Mouse (Mus musculus) liver, embryonic 12.5 days (tissue): ENCODE data around the gene Olfr688. TPM values are rescaled to one million over a fixed set of nuclear protein-coding genes. Genes with fewer than 3 reads are reported as not detected.

Experiments used
- ATAC-seq: fragments of 200-750 bp; cut with Nextera tagmentation; 2 replicates; pipeline ENCODE4 v1.8.0; 2017; ENCODE audit warnings: moderate number of reproducible peaks, mild to moderate bottlenecking, moderate library complexity
- H3K27ac ChIP-seq: fragments of 300-500 bp; sonication (generic); 2 replicates; pipeline ENCODE4 v1.5.1; 2016; ENCODE audit warnings: mild to moderate bottlenecking
- H3K27me3 ChIP-seq: fragments of 300-500 bp; sonication (generic); replicated peaks from 2 replicates; pipeline ENCODE4 v1.6.1; 2016; ENCODE audit warnings: mild to moderate bottlenecking, moderate library complexity
- H3K36me3 ChIP-seq: fragments of 300-500 bp; sonication (generic); 2 replicates; pipeline ENCODE4 v1.6.1; 2016; ENCODE audit warnings: mild to moderate bottlenecking, moderate library complexity
- H3K4me1 ChIP-seq: fragments of 300-500 bp; sonication (generic); 2 replicates; pipeline ENCODE4 v1.6.1; 2016
- H3K4me2 ChIP-seq: fragments of 300-500 bp; sonication (generic); 2 replicates; pipeline ENCODE4 v1.6.1; 2016; ENCODE audit warnings: mild to moderate bottlenecking, moderate library complexity
- H3K4me3 ChIP-seq: fragments of 300-500 bp; sonication (generic); 2 replicates; pipeline ENCODE4 v1.5.1; 2016; ENCODE audit warnings: mild to moderate bottlenecking, moderate library complexity
- H3K9ac ChIP-seq: fragments of 300-500 bp; sonication (generic); 2 replicates; pipeline ENCODE4 v1.6.1; 2016; ENCODE audit warnings: mild to moderate bottlenecking, moderate library complexity
- H3K9me3 ChIP-seq: fragments of 300-500 bp; sonication (generic); replicated peaks from 2 replicates; pipeline ENCODE4 v1.6.1; 2016; ENCODE audit warnings: mild to moderate bottlenecking, moderate library complexity
- WGBS: fragments of 180-500 bp; shearing (Covaris S2); methylation state at CpG from one replicate; pipeline ENCODE4 v1.1.7; 2016; ENCODE audit not compliant: insufficient replicate concordance; 5-methylcytosine and 5-hydroxymethylcytosine counted together
- polyA plus RNA-seq: library from polyadenylated mRNA; unstranded; fragments of >200 nt; fragmentation: Nextera tagmentation; extraction: Ambion mirVana; gene quantifications from 2 replicates; pipeline ENCODE4 v1.2.1, GENCODE M21; 2016

Gene Olfr688
- polyA plus RNA-seq = not detected in 2 replicates

- Histone ChIP-seq H3K4me2 (no peak within 1 kb of the TSS), H3K27ac (no peak within 1 kb of the TSS), H3K36me3 (no peaks in the 10 kb centered on the region), H3K9ac (no peak within 1 kb of the TSS), H3K9me3 (no peaks in the 10 kb centered on the region), H3K4me3 (no peak within 1 kb of the TSS), H3K4me1 (no peaks in the 10 kb centered on the region), H3K27me3 (no peaks in the 10 kb centered on the region)
- no peak for ATAC-seq
- WGBS = 58% methylated on average over 6 of the region's 6 CpGs
Measured at GRCm38 (mm10) chr7:105287795-105288194, at the start of gene Olfr688. TSS of gene Olfr688 (plus strand) at chr7:105288095.

- Histone ChIP-seq H3K9me3 (no peaks in the 10 kb centered on the region), H3K36me3 (no peaks in the 10 kb centered on the region), H3K27me3 (no peaks in the 10 kb centered on the region), H3K4me2 (no peak overlapping the region), H3K27ac (no peak overlapping the region), H3K9ac (no peak overlapping the region), H3K4me1 (no peaks in the 10 kb centered on the region), H3K4me3 (no peak overlapping the region)
- WGBS = 63% methylated on average over 3 of the region's 3 CpGs
- no peak for ATAC-seq
Measured at GRCm38 (mm10) chr7:105247671-105248070, 40.2 kb upstream of the Olfr688 start.

- ATAC-seq = no peak
- Histone ChIP-seq H3K4me2 (no peak overlapping the region), H3K36me3 (no peaks in the 10 kb centered on the region), H3K27ac (no peak overlapping the region), H3K4me1 (no peaks in the 10 kb centered on the region), H3K9me3 (no peaks in the 10 kb centered on the region), H3K9ac (no peak overlapping the region), H3K27me3 (no peaks in the 10 kb centered on the region), H3K4me3 (no peak overlapping the region)
- 28% methylated on average over 1 of the region's 1 CpGs for WGBS
Measured at GRCm38 (mm10) chr7:105248197-105248596, 39.7 kb upstream of the Olfr688 start.

- no peak overlapping the region for H3K27ac ChIP-seq
- no peaks in the 10 kb centered on the region for H3K36me3 ChIP-seq
- H3K4me3 ChIP-seq = no peak overlapping the region
- H3K9ac ChIP-seq = no peak overlapping the region
- ATAC-seq = no peak
- H3K27me3 ChIP-seq = no peaks in the 10 kb centered on the region
- H3K9me3 ChIP-seq = no peaks in the 10 kb centered on the region
- no peak overlapping the region for H3K4me2 ChIP-seq
- 45% methylated on average over 5 of the region's 5 CpGs for WGBS
- no peaks in the 10 kb centered on the region for H3K4me1 ChIP-seq
Measured at GRCm38 (mm10) chr7:105256656-105257055, 31.2 kb upstream of the Olfr688 start.

- H3K27me3 ChIP-seq = no peaks in the 10 kb centered on the region
- no peak overlapping the region for H3K27ac ChIP-seq
- ATAC-seq = no peak
- H3K9ac ChIP-seq = no peak overlapping the region
- no peaks in the 10 kb centered on the region for H3K36me3 ChIP-seq
- no peaks in the 10 kb centered on the region for H3K9me3 ChIP-seq
- WGBS = 62% methylated on average over 7 of the region's 7 CpGs
- H3K4me2 ChIP-seq = no peak overlapping the region
- no peak overlapping the region for H3K4me3 ChIP-seq
- no peaks in the 10 kb centered on the region for H3K4me1 ChIP-seq
Measured at GRCm38 (mm10) chr7:105272426-105272825, 15.5 kb upstream of the Olfr688 start.

GRCm38 (mm10) chr7:105290051-105290450 lies 2.2 kb downstream of the Olfr688 start:
- Histone ChIP-seq H3K27ac (no peak overlapping the region), H3K36me3 (no peaks in the 10 kb centered on the region), H3K9me3 (no peaks in the 10 kb centered on the region), H3K4me3 (no peak overlapping the region), H3K27me3 (no peaks in the 10 kb centered on the region), H3K4me1 (no peaks in the 10 kb centered on the region), H3K4me2 (no peak overlapping the region), H3K9ac (no peak overlapping the region)
- no peak for ATAC-seq

- ATAC-seq = no peak
- no peaks in the 10 kb centered on the region for H3K4me1 ChIP-seq
- no peaks in the 10 kb centered on the region for H3K9me3 ChIP-seq
- H3K36me3 ChIP-seq = no peaks in the 10 kb centered on the region
- H3K4me2 ChIP-seq = no peak within 1 kb of the TSS
- 67% methylated on average over 1 of the region's 1 CpGs for WGBS
- no peak within 1 kb of the TSS for H3K9ac ChIP-seq
- H3K4me3 ChIP-seq = no peak within 1 kb of the TSS
- H3K27me3 ChIP-seq = no peaks in the 10 kb centered on the region
- H3K27ac ChIP-seq = no peak within 1 kb of the TSS
Measured at GRCm38 (mm10) chr7:105310865-105311264, 23.0 kb downstream of the Olfr688 start, which contains the start of gene Olfr689. TSS of gene Olfr689 (plus strand) at chr7:105311165.

- ATAC-seq = no peak
- H3K27ac ChIP-seq = no peak overlapping the region
- no peak overlapping the region for H3K4me2 ChIP-seq
- no peaks in the 10 kb centered on the region for H3K9me3 ChIP-seq
- no peaks in the 10 kb centered on the region for H3K36me3 ChIP-seq
- H3K4me3 ChIP-seq = no peak overlapping the region
- no peaks in the 10 kb centered on the region for H3K4me1 ChIP-seq
- no peak overlapping the region for H3K9ac ChIP-seq
- 49% methylated on average over 2 of the region's 2 CpGs for WGBS
- H3K27me3 ChIP-seq = no peaks in the 10 kb centered on the region
Measured at GRCm38 (mm10) chr7:105325302-105325701, 37.4 kb downstream of the Olfr688 start.

- no peak within 1 kb of the TSS for H3K4me2 ChIP-seq
- ATAC-seq = no peak
- 73% methylated on average over 1 of the region's 1 CpGs for WGBS
- H3K27ac ChIP-seq = no peak within 1 kb of the TSS
- H3K9ac ChIP-seq = no peak within 1 kb of the TSS
- no peak within 1 kb of the TSS for H3K4me3 ChIP-seq
- H3K9me3 ChIP-seq = no peaks in the 10 kb centered on the region
- no peaks in the 10 kb centered on the region for H3K27me3 ChIP-seq
- no peaks in the 10 kb centered on the region for H3K36me3 ChIP-seq
- no peaks in the 10 kb centered on the region for H3K4me1 ChIP-seq
Measured at GRCm38 (mm10) chr7:105334004-105334403, 46.1 kb downstream of the Olfr688 start, which contains the start of gene Olfr690. TSS of gene Olfr690 (minus strand) at chr7:105334104.

Other genes with a start within 250 kb of the Olfr688 start
- not detected in 2 replicates for gene Olfr677, start 236.7 kb upstream of the Olfr688 start, polyA plus RNA-seq
- not detected in 2 replicates for gene Olfr678, start 223.6 kb upstream of the Olfr688 start, polyA plus RNA-seq
- gene Olfr679, start 206.9 kb upstream of the Olfr688 start, polyA plus RNA-seq = not detected in 2 replicates
- gene Olfr680-ps1, start 195.3 kb upstream of the Olfr688 start, polyA plus RNA-seq = not detected in 2 replicates
- gene Olfr681, start 171.3 kb upstream of the Olfr688 start, polyA plus RNA-seq = not detected in 2 replicates
- not detected in 2 replicates for gene Olfr683, start 141.1 kb upstream of the Olfr688 start, polyA plus RNA-seq
- not detected in 2 replicates for gene Olfr684, start 124.4 kb upstream of the Olfr688 start, polyA plus RNA-seq
- not detected in 2 replicates for gene Olfr685, start 102.1 kb upstream of the Olfr688 start, polyA plus RNA-seq
- gene Olfr686, start 80.6 kb upstream of the Olfr688 start, polyA plus RNA-seq = not detected in 2 replicates
- gene Olfr689, start 23.1 kb downstream of the Olfr688 start, polyA plus RNA-seq = not detected in 2 replicates
- not detected in 2 replicates for gene Olfr690, start 46.0 kb downstream of the Olfr688 start, polyA plus RNA-seq
- gene Olfr691, start 54.2 kb downstream of the Olfr688 start, polyA plus RNA-seq = 0.05 TPM in 1 of 2 replicates, not detected in the other
- gene Olfr692, start 80.1 kb downstream of the Olfr688 start, polyA plus RNA-seq = not detected in 2 replicates
- gene Gm5901, start 86.9 kb downstream of the Olfr688 start, polyA plus RNA-seq = not detected in 2 replicates
- 15.9 and 16.9 TPM in 2 replicates for gene Fam160a2, start 112.0 kb downstream of the Olfr688 start, polyA plus RNA-seq
- gene Cnga4, start 116.5 kb downstream of the Olfr688 start, polyA plus RNA-seq = not detected in 2 replicates
- not detected in 2 replicates for gene Cckbr, start 137.6 kb downstream of the Olfr688 start, polyA plus RNA-seq
- gene Cavin3, start 194.2 kb downstream of the Olfr688 start, polyA plus RNA-seq = 8.3 and 8.9 TPM in 2 replicates